Mouse (Mus musculus): ENCODE data around the gene 4930402K13Rik.
"Not testable (repeated sequence)": the region's sequence is repeated elsewhere in the genome, so short reads cannot be mapped to it uniquely, and the experiment has no call there.

4930402K13Rik gene

DNA sequence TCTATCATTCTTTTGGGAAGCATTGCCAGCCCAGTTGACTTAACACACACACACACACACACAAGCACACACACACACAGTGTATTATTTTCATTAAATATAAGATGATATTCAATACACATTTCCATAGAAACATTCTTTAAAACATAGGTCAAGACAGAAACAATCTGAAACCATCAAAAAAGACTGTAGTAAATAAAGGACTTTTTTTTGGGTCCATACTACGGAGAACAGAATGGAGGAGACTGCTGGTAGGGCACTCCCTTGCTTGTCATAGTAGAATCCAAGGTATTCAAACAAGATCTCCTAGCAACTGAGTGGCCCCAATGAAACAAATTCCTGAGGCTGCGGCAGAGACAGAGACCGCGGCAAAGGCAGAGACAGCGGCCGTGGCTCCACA, at the start of gene 4930402K13Rik:
4930402K13Rik (plus strand) TSS at position 301 of the 400 bp plus-strand sequence.
- DNase-seq, result no peak

DNA sequence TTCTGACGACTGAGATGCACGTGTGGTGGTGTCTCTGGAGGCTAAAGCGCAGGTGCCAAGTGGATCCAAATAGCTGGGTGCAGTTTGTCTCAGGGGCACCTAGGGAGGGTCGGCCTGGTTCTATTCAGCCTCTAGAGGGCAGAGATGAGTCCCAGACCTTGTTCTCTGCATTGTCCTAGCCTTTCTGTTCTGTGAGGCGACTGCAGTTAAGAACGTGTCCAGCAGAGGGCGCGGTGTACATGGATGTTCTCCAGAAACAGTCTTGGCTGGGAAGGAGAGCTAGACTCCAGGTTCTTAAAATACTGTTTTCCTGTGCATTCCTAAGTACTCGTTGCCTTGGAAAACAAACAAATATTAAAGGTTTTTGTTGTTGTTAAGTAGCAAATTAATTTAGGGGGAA, 43.4 kb upstream of the 4930402K13Rik start:
- not testable (repeated sequence) for DNase-seq

DNA sequence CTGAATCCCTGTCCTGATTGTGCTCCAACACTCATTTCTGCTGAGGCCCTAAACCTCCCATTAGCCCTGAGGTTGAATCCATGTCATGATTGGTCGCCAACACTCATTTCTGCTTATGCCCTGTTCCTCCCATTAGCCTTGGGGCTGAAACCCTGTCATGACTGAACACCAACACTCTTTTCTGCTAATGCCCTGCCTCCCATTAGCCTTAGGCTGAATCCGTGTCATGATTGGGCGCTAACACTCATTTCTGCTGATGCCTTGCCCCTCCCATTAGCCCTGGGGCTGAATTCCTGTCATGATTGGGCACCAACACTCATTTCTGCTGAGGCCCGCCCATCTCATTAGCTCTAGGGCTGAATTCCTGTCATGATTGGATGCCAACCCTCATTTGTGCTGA, 42.3 kb upstream of the 4930402K13Rik start:
- DNase-seq, result no peak

DNA sequence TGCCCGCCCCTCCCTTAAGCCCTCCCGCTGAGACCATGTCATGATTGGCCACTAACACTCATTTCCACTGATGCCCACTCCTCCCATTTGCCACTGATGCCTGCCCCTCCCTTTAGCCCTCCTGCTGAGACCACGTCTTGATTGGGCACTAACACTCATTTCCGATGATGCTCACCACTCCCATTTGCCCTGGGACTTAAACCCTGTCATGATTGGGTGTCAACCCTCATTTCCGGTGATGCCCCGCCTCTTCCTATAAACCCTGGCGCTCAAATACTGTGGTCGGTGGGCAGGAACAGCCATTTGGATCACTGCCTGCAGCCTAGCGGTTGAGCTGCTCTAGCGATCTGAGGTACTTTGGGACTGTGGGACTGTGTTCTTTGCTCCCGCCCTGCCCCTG, 41.6 kb upstream of the 4930402K13Rik start, which contains the start of gene Fthl17f:
Fthl17f (plus strand) TSS at position 301 of the 400 bp plus-strand sequence.
- not testable (repeated sequence) for DNase-seq

DNA sequence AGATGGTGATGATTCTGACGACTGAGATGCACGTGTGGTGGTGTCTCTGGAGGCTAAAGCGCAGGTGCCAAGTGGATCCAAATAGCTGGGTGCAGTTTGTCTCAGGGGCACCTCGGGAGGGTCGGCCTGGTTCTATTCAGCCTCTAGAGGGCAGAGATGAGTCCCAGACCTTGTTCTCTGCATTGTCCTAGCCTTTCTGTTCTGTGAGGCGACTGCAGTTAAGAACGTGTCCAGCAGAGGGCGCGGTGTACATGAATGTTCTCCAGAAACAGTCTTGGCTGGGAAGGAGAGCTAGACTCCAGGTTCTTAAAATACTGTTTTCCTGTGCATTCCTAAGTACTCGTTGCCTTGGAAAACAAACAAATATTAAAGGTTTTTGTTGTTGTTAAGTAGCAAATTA, 26.7 kb upstream of the 4930402K13Rik start:
- not testable (repeated sequence) for DNase-seq

DNA sequence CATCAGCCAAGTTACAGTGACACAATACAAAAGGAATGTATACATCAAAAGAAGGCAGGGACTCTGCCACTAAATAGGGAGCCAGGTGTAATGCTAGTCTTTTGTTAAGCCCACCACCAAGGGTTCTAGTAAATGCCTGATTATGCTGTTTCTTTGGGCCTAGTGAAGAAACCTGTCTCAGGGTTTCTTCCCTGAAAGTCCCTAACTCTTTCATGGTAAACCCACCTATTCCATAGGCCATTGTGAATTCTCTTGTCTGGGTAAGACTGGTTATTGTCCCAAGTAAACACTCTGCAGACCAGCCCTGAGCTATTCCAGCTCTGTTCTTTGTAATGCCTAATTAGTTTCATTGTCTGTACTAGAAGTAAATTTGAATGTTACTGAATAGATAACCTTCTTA, 9.3 kb upstream of the 4930402K13Rik start:
- not testable (repeated sequence) for DNase-seq

DNA sequence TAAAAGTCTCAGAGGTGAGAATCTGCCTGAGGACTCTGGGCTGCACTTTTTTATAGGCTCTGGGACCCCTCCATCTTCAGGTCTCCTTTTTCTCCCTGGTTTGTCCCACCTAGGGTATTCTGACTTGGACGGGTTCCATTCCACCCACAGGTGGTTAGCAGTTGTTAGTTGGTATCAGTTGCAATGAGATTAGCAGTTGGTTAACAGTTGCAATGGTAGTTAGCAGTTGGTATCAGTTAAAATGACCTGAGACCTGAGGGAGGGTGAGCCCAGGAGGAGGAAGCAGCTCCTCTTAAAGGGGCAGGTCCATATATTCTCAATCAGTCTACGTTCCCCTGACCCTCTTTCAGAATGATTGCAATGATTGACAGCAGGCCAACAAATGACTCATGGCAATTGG, 6.0 kb downstream of the 4930402K13Rik start:
- no peak for DNase-seq

DNA sequence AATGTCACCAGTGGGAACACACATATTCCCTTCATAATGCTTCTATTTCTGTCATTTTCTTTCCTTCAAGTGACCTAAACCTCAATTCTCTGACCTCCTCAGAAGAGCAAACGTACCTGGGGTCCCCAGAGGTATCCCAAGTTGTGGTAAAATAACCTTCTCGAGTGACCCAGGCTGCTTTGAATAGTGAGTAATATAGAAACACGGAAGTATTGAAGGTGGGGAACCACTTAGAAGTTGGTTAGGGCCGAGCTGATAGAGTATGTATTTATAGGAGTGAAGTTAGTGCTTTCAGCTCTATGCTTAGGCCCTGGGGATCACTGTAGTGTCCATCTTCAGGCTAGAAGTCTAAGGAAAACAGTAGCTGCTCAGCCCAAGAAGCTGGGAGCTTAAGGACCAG, 20.6 kb downstream of the 4930402K13Rik start:
- no peak for DNase-seq

DNA sequence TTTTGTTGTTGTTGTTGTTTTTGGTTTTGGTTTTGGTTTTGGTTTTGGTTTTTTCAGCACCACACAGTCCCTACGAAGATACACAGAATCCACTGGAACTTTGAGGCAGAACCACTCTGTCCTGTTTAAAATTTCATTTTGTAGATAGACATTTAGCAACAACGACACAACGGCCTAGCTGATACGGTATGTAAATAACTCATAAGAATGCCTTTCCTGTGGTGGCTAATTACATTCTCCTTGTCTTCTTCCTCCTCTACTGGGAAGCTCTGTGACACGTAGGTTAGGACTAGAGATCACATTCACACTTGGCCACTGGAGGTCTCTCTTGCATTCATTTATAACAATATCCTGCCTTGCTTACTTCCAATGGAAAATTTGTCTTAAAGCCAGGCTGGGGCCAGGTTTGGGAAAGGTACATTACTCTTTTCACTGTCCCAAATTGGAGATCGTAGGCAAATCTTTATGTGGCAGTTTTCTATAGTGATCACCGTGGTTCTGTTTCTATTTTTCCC, 24.0 kb downstream of the 4930402K13Rik start:
- DNase-seq, result no peak

DNA sequence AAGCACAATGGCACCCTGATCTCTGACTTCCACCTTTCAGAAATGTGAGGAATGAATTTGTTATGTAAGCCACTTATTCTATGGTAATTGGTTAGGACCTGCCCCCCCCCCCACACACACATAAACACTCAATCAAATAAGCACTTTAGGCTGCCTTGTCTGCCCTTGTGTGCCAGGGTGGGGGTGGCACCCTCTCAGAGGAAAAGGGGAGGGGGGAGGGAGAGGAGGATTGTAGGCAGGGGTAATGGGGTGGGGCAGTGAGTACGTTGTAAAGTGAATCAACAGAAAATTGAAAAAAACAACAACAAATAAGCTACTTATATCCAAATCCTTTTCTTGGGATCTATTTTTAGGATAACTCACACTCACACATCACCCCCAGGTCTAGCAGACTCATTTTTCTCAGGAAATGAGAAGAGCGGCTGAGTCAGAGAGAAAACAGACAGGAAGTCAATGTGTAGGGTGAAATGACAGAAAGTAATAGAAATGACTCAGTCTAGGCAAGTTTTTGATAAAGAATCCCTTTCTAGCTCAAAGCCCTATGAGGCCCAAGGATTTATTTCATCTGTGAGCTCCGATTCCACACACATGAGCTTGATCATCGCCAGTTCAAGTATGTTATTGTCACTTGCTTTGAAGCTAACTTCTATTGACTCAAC, 35.1 kb downstream of the 4930402K13Rik start:
- DNase-seq, result no peak

DNA sequence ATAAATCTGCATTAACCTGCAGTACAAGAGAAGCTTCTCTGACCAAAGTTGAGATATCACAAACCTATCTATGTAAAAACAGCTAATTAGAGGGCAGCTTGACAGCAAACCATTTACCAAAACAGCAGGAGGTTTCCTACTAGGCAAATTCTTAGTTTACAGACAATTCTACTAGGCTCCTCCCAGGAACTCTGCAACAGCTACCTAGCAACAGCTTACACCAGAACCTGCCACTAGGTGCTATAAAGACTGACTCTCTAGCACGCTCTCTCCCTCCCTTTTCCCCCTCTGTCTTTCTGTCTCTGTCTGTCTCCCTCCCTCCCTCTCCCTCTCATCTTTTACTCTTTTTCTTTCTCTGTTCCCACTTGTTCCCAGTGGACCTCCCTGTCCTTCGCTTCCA, 38.3 kb downstream of the 4930402K13Rik start:
- no peak for DNase-seq
